Mouse (Mus musculus): Measurements from ENCODE around the gene Mrps26.
"Not testable (repeated sequence)": the region's sequence is repeated elsewhere in the genome, so short reads cannot be mapped to it uniquely, and the experiment has no call there.

The Mrps26 gene

DNA sequence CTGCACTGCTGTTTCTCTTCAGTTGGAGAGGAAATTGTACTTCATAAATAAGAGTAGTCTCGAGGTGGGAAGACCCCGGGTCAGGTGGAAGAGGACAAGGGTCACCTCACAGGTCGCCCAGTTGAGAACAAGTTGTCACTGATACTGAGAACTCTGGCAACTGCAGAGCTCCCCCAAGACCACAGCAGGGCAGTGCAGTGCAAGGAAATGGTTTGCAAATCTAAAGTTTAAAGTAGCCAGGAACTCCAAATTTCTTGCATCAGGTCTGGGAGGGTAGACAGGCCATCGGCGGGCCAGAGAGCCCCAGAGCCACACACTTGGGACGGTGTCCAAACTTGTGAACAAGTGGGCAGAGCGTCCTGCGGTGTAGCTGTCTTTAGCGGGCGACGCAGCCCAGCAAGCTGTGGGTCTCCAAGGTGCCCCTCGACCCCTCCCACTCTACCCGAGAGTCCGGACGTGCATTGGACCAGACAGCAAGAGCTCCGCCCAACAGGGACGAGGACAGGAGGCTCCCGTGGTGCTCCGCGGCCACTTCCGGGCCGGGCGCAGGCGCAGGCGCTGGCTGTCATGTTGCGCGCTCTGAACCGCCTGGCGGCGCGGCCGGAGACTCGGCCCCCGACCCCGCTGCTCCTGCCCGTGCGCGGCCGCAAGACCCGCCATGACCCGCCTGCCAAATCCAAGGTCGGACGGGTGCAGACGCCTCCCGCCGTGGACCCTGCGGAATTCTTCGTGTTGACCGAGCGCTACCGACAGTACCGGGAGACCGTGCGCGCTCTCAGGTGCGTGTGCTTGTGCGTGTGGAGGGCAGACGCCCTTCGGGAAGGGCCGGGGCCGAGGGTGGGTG, at the start of gene Mrps26:
Gene Mrps26, plus strand, starts transcription at position 531 of the 844 bp plus-strand sequence.
- peak; percentile 96 for DNase-seq (ENCODE audit: low spot score)

DNA sequence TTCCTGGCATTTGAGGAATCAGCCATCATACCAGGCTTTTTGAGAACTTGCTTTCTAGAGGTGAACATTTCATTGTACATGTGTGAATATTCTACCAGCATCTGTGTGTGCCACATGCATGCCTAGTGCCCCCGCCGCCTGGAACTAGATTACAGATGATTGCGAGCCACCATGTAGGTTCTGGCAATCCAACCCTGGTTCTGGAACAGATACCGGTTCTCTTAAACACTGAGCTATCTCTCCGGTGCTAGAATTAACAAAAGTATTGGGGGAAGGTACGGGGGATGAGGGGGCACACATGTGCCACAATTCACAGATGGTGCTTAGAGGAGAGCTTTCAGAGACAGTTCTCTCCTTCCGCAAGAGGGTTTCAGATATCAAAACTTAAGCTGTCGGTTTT, 49.6 kb upstream of the Mrps26 start:
- DNase-seq (ENCODE audit: low spot score), result no peak

DNA sequence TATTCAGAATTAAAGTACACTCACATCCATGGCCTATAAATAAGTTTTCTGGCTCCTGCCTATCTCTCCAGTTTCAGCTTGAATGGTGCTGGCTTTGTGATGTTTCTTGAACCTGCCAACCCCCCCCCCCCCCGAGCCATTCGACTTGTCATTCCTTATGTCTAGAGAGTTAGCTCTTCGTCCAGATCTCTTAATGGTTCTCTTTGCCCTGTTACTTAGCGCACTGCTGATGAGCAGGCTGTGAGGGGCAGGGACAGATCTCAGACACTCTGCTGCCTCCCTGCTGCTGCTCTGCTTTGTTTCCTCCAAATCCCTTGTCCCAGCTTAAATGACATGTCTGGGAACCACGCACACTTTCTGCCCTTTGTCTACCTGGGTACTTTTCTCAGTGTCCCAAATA, 47.8 kb upstream of the Mrps26 start:
- no peak for DNase-seq (ENCODE audit: low spot score)

GRCm38 (mm10) chr2:130521927-130522326, 41.6 kb upstream of the Mrps26 start:
- DNase-seq (ENCODE audit: low spot score), result no peak

DNA sequence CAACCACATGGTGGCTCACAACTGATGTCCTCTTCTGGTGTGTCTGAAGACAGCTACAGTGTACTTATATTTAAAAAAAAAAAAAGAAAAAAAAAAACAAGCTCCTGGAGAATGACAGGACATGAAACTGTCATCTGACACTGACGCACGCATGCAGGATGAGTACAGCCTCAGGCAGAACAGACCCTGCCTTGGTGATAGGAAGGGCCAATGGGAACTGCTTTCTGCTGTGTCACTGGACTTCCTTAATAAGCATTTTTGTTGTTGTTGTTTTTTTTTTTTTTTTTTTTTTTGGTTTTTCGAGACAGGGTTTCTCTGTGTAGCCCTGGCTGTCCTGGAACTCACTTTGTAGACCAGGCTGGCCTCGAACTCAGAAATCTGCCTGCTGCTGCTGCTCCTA, 38.1 kb upstream of the Mrps26 start:
- not testable (repeated sequence) for DNase-seq (ENCODE audit: low spot score)

DNA sequence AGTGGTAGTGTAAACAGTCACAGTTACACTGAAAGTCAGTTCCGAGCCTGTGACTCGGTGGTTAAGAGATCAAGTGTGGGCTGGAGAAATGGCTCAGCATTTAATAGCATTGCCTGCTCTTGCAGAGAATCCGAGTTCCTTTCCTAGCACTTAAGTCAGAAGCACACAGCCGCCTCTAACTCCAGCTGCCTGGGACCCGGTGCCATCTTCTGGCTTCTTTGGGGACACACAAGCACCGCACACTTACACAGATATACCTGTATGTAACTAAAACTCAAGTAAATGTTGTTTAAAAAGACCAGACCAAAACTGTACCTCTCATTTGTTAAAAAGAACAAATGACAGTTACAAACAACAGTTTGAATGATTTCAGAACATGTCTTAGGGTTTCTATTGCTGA, 35.1 kb upstream of the Mrps26 start:
- no peak for DNase-seq (ENCODE audit: low spot score)

DNA sequence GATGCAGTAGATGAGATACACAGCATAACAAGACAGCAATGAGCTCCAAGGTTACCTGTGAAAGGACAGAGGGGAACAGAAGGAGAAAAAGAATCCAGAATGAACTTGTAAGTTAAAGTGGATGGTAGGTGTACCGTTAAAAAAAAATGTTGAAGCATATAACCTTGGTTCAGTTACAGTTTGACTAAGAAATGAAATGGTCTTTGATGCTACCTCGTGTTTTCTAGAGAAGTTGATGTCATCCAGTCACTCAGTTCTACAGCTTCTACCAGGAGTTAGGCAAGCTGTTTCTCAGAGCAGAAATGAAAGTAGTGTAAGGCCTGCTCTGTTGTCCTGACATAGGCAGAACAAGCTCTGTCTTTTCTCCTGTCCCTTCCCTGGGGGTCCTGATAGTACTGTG, 34.3 kb upstream of the Mrps26 start:
- DNase-seq (ENCODE audit: low spot score), result no peak

DNA sequence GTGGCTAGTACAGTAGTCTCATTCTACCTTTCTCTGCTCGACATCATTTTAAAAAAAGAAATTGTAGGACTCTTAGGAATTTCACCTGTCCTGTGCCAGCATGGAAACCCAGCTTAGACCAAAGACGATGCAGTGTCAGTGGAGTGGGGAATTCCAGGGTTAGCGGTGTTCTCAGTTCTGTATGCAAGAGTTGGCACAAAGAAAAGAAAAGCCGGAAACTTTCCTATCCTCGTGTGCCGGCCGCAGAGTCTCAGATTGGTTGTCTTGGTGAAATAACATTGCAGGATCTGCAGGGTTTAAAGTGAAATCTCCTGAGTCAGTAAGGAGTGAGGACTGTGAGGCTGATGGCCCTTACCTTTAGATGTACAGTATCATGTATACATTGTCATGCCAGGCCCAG, 33.6 kb upstream of the Mrps26 start:
- DNase-seq (ENCODE audit: low spot score), result no peak

GRCm38 (mm10) chr2:130532201-130532600, 31.3 kb upstream of the Mrps26 start:
- DNase-seq (ENCODE audit: low spot score), result no peak

DNA sequence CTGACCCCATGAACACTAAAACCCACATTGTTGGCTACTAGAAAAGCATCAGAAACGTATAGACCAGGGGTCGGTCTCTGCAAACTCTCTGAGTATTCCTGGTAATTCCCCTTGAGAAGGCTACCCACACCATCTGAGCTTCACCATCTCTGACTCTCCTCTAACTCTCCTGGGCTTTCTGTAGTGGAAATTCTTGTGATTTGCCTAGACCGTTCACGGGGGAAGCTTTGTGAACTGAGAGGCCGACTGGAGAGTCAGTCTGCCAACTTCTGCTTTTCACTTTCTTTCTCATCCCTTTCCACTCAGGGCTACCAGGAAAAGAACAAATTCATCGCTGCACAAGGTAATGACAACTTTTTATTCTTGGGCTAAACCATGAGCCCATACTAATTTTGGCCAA, 28.5 kb upstream of the Mrps26 start:
- no peak for DNase-seq (ENCODE audit: low spot score)

DNA sequence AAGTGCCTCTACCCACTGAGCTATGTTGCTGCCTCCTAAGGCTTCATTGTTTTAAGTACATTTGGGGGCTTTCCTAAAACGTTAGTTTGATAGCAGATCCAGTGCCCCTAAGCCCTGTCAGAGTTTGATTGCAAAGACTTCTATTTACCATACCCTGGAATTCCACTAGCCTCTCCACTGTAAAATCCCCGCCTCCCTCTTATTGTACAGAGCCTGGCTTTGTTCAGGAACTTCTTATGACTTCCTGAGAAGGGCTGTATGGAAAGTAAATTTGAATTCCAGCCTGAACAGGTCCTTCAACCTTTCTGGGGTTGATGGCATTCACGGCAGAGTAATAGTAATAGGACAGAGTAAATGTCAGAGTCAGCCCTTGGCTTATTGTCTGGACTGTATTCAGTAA, 26.7 kb upstream of the Mrps26 start:
- no peak for DNase-seq (ENCODE audit: low spot score)

DNA sequence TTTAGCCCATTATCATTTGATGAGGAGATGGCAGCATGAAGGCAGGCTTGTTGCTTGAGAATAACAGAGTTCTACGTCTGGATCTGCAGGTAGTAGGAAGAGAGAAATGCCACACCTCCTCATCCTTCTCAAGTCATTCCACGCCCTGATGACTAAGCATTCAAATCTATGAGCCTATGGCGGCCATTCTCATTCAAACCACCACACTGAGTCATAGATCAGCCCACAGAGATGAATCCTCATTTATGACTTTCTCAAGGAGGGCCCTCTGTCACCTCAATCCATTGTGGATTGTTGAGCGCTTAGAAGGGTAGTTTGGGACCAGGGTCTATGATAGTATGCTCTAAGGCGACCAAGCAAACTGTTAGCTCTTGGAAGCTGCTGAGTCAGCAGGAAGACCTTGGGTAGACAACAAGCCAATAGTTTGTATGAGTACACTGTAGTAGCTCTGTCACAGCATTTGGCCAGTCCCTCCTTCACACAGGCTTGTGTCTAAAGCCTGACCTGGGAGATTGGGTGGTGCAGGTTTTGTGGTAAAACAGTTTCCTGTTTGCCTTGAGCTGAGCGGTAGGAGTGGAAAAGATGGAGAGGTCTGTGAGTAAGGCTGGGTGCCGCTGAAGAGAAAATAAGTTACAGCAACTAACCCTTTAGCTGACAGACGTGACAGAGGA, 24.5 kb upstream of the Mrps26 start:
- no peak for DNase-seq (ENCODE audit: low spot score)

DNA sequence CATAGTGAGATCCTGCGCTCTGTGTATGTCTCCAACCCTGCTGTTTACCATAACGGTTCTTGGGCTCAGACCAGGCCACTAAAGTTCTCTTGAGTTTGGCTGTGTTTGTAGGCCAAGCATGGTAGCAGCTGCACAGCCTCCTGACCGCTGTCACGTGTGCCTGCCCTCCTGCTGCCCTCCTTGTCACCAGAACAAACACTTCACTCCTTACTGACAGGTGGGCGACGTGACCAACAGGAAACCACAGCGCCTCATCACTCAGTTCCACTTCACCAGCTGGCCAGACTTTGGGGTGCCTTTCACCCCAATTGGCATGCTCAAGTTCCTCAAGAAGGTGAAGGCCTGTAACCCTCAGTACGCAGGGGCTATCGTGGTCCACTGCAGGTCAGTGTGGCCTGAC, 23.3 kb upstream of the Mrps26 start:
- no peak for DNase-seq (ENCODE audit: low spot score)

DNA sequence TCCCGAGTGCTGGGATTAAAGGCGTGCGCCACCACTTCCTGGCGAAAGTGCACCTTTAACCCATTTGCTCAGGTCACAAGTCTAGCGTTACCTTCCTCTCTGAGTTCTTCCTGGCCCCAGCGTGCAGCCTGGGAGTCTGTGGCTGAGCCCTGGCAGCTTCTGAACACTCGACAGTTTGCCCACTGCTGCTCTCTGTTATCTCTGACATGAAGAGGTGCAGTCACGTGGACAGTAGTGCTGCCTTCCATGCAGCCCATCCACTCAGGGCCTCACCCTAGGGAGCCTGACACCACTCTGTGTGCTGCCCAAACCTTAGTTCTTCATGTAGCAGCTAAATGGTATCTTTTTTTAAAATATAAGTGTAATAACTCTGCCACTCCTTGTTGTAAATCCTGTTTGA, 16.6 kb upstream of the Mrps26 start:
- DNase-seq (ENCODE audit: low spot score), result no peak

GRCm38 (mm10) chr2:130554841-130555240, 8.7 kb upstream of the Mrps26 start:
- no peak for DNase-seq (ENCODE audit: low spot score)

- no peak for DNase-seq (ENCODE audit: low spot score)
Observed at GRCm38 (mm10) chr2:130556292-130556691, 7.2 kb upstream of the Mrps26 start.

GRCm38 (mm10) chr2:130557462-130557861, 6.1 kb upstream of the Mrps26 start:
- DNase-seq (ENCODE audit: low spot score), result no peak

DNA sequence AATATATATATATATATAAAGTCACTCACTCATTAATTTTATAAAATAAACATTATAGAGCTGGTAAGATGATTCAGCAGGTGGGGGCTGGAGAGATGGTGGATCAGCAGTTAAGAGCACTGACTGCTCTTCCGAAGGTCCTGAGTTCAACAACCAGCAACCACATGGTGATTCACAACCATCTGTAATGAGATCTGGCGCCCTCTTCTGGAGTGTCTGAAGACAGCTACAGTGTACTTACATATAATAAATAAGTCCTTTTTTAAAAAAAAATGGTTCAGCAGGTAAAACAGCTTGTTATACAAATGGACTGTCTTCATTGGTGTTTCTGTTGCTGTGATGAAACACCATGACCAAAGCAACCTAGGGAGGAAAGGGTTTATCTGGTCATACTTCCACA, 5.5 kb upstream of the Mrps26 start:
- DNase-seq (ENCODE audit: low spot score), result no peak

DNA sequence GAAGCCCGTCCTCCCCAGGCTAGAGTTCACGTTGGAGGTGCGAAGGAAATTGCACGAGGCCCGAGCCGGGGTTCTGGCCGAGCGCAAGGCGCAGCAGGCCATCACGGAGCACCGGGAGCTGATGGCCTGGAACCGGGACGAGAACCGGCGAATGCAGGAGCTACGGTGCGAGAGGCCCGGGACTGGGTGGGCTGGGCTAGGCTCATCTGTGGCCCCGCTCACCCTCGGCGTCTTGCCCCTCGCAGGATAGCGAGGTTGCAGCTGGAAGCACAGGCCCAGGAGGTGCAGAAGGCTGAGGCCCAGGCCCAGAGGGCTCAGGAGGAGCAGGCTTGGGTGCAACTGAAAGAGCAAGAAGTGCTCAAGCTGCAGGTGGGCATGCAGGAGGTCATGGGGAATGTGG, 521 bp downstream of the Mrps26 start:
- DNase-seq (ENCODE audit: low spot score), result no peak

DNA sequence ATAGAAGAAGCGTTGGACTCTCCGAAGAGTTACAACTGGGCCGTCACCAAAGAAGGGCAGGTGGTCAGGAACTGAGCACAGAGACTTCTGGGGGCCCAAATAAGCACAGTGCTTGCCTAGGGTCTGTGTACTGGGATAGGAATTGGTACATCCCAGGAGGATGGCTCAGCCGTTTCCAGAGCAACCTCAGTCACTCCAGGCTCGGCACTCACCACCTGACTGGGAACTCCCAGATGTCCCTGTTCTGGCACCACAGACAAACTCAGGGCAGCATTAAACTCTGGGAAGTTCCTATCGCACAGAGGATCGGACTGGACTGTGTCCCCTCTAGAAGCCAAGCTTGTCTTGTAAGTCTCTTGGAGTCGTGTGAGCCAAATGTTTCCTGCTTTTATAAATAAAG, 1.4 kb downstream of the Mrps26 start:
- DNase-seq (ENCODE audit: low spot score), result no peak

GRCm38 (mm10) chr2:130568921-130569320, 5.4 kb downstream of the Mrps26 start:
- no peak for DNase-seq (ENCODE audit: low spot score)

- no peak for DNase-seq (ENCODE audit: low spot score)
Observed at GRCm38 (mm10) chr2:130569926-130570325, 6.4 kb downstream of the Mrps26 start.

DNA sequence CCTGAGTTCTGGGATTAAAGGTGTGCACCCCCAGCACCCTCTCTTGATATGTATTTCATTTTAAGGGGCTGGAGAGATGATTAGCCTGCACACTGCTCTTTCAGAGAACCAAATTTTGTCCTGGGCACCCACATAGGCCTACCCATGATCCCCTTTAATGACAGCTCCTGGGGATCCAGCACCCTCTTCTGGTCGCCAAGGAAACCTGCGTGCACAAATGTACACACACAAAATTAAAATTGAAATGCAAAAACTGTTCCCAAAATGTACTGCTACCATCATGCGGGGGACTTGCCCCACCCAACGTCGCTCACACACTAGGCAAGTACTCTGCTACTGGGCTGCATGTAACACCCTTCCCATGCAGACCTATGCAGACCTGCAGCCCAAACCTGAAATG, 11.4 kb downstream of the Mrps26 start:
- DNase-seq (ENCODE audit: low spot score), result no peak

DNA sequence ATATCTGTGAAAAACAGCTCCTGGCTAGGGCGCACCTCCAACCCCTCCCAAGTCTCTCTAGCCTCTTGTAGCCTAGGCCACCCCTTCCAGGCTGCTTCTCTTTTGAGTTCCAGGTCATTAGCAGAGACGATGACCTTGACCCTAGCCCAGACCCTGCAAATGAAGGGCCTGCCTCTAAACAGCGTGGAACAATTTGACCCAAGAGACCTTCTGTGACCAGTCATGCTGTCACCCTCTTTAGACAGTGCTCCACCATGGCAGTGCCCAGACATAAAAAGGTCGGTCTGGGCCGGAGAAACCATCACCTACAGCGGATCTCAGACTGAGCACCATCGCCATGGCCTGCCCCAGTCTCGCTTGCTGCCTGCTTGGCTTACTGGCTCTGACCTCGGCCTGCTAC, 12.3 kb downstream of the Mrps26 start, which contains the start of gene Oxt:
Gene Oxt, plus strand, starts transcription at position 301 of the 400 bp plus-strand sequence.
- no peak for DNase-seq (ENCODE audit: low spot score)
